8 mouse cellular contexts compared by ENCODE assay signal in the genomic region with DNA sequence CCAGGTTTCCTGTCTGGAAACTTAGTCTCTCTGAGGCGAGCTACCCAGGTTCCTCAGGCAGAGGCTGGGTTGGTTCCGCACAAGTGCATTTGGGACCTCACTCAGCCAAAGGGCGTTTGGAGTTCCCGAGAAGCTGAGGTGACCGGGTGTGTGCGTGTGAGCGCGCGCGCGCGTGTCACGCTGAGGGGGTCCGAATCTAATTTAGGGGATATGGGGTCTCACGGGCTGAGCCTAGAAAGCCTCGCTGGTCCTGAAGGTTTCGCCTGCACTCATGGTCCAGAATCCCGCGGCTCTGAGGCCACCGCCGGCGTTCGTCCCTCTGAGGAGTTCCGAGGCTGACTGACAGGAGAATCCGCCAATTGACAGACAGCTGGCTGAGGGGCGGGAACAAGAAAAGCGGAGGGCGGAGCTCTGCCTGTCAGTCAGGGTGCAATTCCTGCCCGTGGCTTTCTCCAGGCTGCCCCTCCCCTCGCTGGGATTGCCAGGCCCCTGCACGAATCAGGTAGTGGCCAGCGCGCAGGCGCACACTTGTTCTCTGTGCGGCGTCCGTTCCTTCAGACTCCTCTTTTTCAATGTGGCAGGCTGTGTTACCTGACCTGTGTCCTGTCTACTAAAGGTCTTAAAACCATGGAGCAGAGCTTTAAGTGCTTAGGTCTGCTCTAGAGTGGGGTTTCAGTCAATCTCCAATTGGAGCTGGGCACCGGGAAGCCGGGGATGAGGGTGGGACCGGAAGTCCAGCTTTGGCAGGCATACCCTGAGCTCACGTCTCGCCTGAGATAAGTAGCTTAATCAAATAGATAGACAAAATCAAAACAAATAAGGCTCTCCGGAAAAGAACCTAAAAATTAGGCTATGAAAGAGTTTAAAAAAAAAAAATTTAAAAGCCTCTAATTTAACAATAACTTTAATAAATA. TPM values are rescaled to one million over a fixed set of nuclear protein-coding genes. Genes with fewer than 3 reads are reported as not detected.
DNase-seq lines count a peak whose midpoint lies in the region; ATAC-seq and TF ChIP-seq lines count a peak whose summit lies in the region.

TSS of gene Prdm9 (minus strand) at position 341 of the 914 bp plus-strand sequence.

- under 1% methylated on average over 43 of the region's 43 CpGs for WGBS in forebrain, embryonic 16.5 days
- WGBS in lung, embryonic 14.5 days = under 1% methylated on average over 43 of the region's 43 CpGs
- under 1% methylated on average over 43 of the region's 43 CpGs for WGBS in olfactory bulb, adult 2 months
- WGBS in thymus, adult 2 months = under 1% methylated on average over 43 of the region's 43 CpGs

- TF ChIP-seq POLR2A in olfactory bulb, adult 2 months (IDR thresholded peaks at IDR 0.05; ENCODE audit: insufficient read depth, low read depth, low read length) = peak; percentile 61
- TF ChIP-seq POLR2A in thymus, adult 2 months (IDR thresholded peaks at IDR 0.05; ENCODE audit: control insufficient read depth, extremely low read depth, insufficient read depth, low read length, poor library complexity) = peak; percentile 44; the same call in 1 of the 2 replicates

- H3K36me3 ChIP-seq in G1E (replicated peaks) = no peaks in the 10 kb centered on the region
- H3K36me3 ChIP-seq in forebrain, embryonic 16.5 days (ENCODE audit: control insufficient read depth, insufficient read depth) = no peaks in the 10 kb centered on the region
- H3K36me3 ChIP-seq in lung, embryonic 14.5 days (ENCODE audit: insufficient read depth) = no peaks in the 10 kb centered on the region
- H3K36me3 ChIP-seq in thymus, adult 2 months (ENCODE audit: control insufficient read depth, insufficient read depth, low read length) = no peaks in the 10 kb centered on the region

- no peaks in the 10 kb centered on the region for H3K9me3 ChIP-seq in G1E (replicated peaks)
- no peaks in the 10 kb centered on the region for H3K9me3 ChIP-seq in forebrain, embryonic 16.5 days (ENCODE audit: control insufficient read depth, low read length)
- H3K9me3 ChIP-seq in lung, embryonic 14.5 days (ENCODE audit: low read depth, low read length) = no peaks in the 10 kb centered on the region

- peaks cover 3% of the 10 kb centered on the region; the same call in 1 of the 2 replicates for H3K27me3 ChIP-seq in G1E (ENCODE audit: insufficient read depth, low read length)
- H3K27me3 ChIP-seq in forebrain, embryonic 16.5 days (replicated peaks; ENCODE audit: control insufficient read depth, insufficient read depth, low read length) = 0 out of 2 replicates have a peak, but pooled peaks cover 2% of the 10 kb centered on the region
- no peaks in the 10 kb centered on the region for H3K27me3 ChIP-seq in lung, embryonic 14.5 days (ENCODE audit: insufficient read depth, low read length)
- H3K27me3 ChIP-seq in thymus, adult 2 months (ENCODE audit: control insufficient read depth, insufficient read depth, low read length) = no peaks in the 10 kb centered on the region

- peak within 1 kb of the TSS; percentile 98 for H3K27ac ChIP-seq in forebrain, embryonic 16.5 days (ENCODE audit: low read length)
- peak within 1 kb of the TSS; percentile 98 for H3K27ac ChIP-seq in layer of hippocampus, adult 2 months
- peak within 1 kb of the TSS; percentile 93 for H3K27ac ChIP-seq in lung, embryonic 14.5 days (ENCODE audit: low read depth)
- peak within 1 kb of the TSS; percentile 98 for H3K27ac ChIP-seq in olfactory bulb, adult 2 months (ENCODE audit: insufficient read depth, low read depth, low read length)
- peak within 1 kb of the TSS; percentile 55; the same call in 1 of the 2 replicates for H3K27ac ChIP-seq in thymus, adult 2 months (ENCODE audit: control insufficient read depth, insufficient read depth, low read length)

- peak within 1 kb of the TSS; percentile 78 for H3K4me3 ChIP-seq in G1E (ENCODE audit: low read depth, low read length)
- H3K4me3 ChIP-seq in forebrain, embryonic 16.5 days (replicated peaks; ENCODE audit: low read length) = peak within 1 kb of the TSS; percentile 86
- H3K4me3 ChIP-seq in layer of hippocampus, adult 2 months = peak within 1 kb of the TSS; percentile 89
- peak within 1 kb of the TSS; percentile 64 for H3K4me3 ChIP-seq in lung, embryonic 14.5 days (ENCODE audit: low read depth, low read length)
- H3K4me3 ChIP-seq in olfactory bulb, adult 2 months (ENCODE audit: insufficient read depth, low read depth, low read length) = peak within 1 kb of the TSS; percentile 79
- peak within 1 kb of the TSS; percentile 75 for H3K4me3 ChIP-seq in thymus, adult 2 months (ENCODE audit: control insufficient read depth, insufficient read depth, low read length)

- DNase-seq in G1E (ENCODE audit: low spot score) = peak; percentile 92
- peak; percentile 99 to 100 for DNase-seq in cerebellum, adult 18-20 months
- DNase-seq in heart, postnatal 36 days = peak; percentile 100
- peak; percentile 99 to 100 for DNase-seq in layer of hippocampus, adult 2 months (ENCODE audit: low spot score in 2 of 2)
- DNase-seq in lung, embryonic 14.5 days = peak; percentile 99
- peak; percentile 100 for DNase-seq in thymus, adult 2 months

- TF ChIP-seq CTCF in G1E (IDR thresholded peaks at IDR 0.05; ENCODE audit: low read depth, low read length) = no peak
- TF ChIP-seq CTCF in layer of hippocampus, adult 2 months (conservative IDR thresholded peaks at IDR 0.05) = no peak
- no peak for TF ChIP-seq CTCF in lung, embryonic 14.5 days (IDR thresholded peaks at IDR 0.05; ENCODE audit: low read depth)
- no peak for TF ChIP-seq CTCF in olfactory bulb, adult 2 months (IDR thresholded peaks at IDR 0.05; ENCODE audit: insufficient read depth, low read depth, low read length)
- no peak for TF ChIP-seq CTCF in thymus, adult 2 months (IDR thresholded peaks at IDR 0.05; ENCODE audit: borderline replicate concordance, control insufficient read depth, extremely low read depth, insufficient read depth, low read length, poor library complexity)

- H3K4me2 ChIP-seq in forebrain, embryonic 16.5 days (ENCODE audit: low read length) = peak within 1 kb of the TSS; percentile 96
- peak within 1 kb of the TSS; percentile 79 for H3K4me2 ChIP-seq in lung, embryonic 14.5 days

- peak; percentile 99 for ATAC-seq in G1E (ENCODE audit: extremely low read depth, insufficient number of reproducible peaks, low FRiP score, poor library complexity, severe bottlenecking)
- peak; percentile 99 for ATAC-seq in forebrain, embryonic 16.5 days
- ATAC-seq in lung, embryonic 14.5 days (ENCODE audit: insufficient read depth) = peak; percentile 98

- H3K9ac ChIP-seq in forebrain, embryonic 16.5 days (replicated peaks; ENCODE audit: low read depth, low read length) = peak within 1 kb of the TSS; percentile 89
- peak within 1 kb of the TSS; percentile 62 for H3K9ac ChIP-seq in lung, embryonic 14.5 days

- intact Hi-C loops in heart, postnatal 36 days (cut with DNase I) = loop anchor here (5.0 kb wide), 1 partner anchor 138 kb away; the partner anchor contains the start of gene Chd1

- peaks cover 13% of the 10 kb centered on the region for H3K4me1 ChIP-seq in G1E (ENCODE audit: insufficient read depth, low read depth, low read length)
- peaks cover 6% of the 10 kb centered on the region for H3K4me1 ChIP-seq in forebrain, embryonic 16.5 days (replicated peaks; ENCODE audit: control insufficient read depth, insufficient read depth, low read length)
- H3K4me1 ChIP-seq in lung, embryonic 14.5 days (ENCODE audit: insufficient read depth) = 0 out of 2 replicates have a peak, but pooled peaks cover 2% of the 10 kb centered on the region
- peaks cover 2% of the 10 kb centered on the region; the same call in 1 of the 2 replicates for H3K4me1 ChIP-seq in olfactory bulb, adult 2 months (ENCODE audit: control insufficient read depth, insufficient read depth, low read length)
- H3K4me1 ChIP-seq in thymus, adult 2 months (replicated peaks; ENCODE audit: control insufficient read depth, insufficient read depth, low read length) = peaks cover 6% of the 10 kb centered on the region

RNA-seq across cellular contexts. Expression of gene Prdm9, which starts in this region (rescaled TPM):
- 9.2 and 16.0 TPM in 2 replicates for total RNA-seq in G1E (2014; fragmentation: Nextera tagmentation)
- 3.2 and 5.4 TPM in 2 replicates for total RNA-seq in G1E (2017)
- polyA plus RNA-seq in G1E (2012) = 1.1 TPM in 2 replicates
- polyA plus RNA-seq in forebrain, embryonic 16.5 days (2015; fragmentation: Nextera tagmentation; extraction: Ambion mirVana) = 1.4 and 2.6 TPM in 2 replicates
- 1 to 10 TPM; 1.7 to 1.8 TPM for total RNA-seq in heart, postnatal 36 days (2021)
- total RNA-seq in layer of hippocampus, adult 2 months (2021) = 1 to 10 TPM; 2.1 to 3.5 TPM
- 0.57 and 0.97 TPM in 2 replicates for polyA plus RNA-seq in lung, embryonic 14.5 days (2014; fragmentation: Nextera tagmentation; extraction: Ambion mirVana)
- not detected in 2 replicates for polyA plus RNA-seq in olfactory bulb, adult 2 months (2012; ENCODE audit: insufficient read depth, insufficient read length, low replicate concordance, missing spikeins)
- 1.4 and 1.7 TPM in 2 replicates for polyA plus RNA-seq in thymus, adult 2 months (2012; rRNA removed)

Comparison
In these comparisons a context has a peak if more than half of its experiments do, and no peak if none do; other contexts are left out.
1. Peak in every context shown above with its lines: DNase-seq, ATAC-seq, H3K4me3 ChIP-seq and H3K27ac ChIP-seq.
2. Peak in DNase-seq, ATAC-seq, H3K4me3 ChIP-seq, H3K27ac ChIP-seq, H3K9ac ChIP-seq and H3K4me2 ChIP-seq in lung, embryonic 14.5 days; RNA of the gene not detected or under 1 TPM.